Mouse (Mus musculus): Measurements from ENCODE around the gene Zfpm1.
"Not testable (repeated sequence)": the region's sequence is repeated elsewhere in the genome, so short reads cannot be mapped to it uniquely, and the experiment has no call there.

Gene Zfpm1

DNA sequence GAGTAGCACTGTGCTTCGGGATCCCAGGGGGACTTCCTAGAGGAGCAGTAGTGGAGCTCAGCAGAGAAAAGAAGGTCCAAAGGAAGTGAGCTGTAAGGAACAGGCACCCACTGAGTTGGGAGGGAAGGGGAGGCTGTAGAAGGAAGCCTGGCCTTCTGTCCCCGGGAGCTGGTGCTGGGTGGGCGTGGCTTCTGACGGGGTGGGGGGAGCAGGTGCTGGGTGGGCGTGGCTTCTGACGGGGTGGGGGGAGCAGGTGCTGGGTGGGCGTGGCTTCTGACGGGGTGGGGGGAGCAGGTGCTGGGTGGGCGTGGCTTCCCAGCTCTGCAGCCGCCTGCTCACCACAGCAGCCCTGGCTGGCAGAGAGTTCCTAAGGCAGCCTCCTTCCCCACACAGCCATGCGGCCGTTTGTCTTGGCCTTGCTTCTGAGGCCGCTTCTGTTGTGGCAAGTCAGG, 42.0 kb downstream of the Zfpm1 start:
- not testable (repeated sequence) for DNase-seq (ENCODE audit: low spot score in 2 of 2)

DNA sequence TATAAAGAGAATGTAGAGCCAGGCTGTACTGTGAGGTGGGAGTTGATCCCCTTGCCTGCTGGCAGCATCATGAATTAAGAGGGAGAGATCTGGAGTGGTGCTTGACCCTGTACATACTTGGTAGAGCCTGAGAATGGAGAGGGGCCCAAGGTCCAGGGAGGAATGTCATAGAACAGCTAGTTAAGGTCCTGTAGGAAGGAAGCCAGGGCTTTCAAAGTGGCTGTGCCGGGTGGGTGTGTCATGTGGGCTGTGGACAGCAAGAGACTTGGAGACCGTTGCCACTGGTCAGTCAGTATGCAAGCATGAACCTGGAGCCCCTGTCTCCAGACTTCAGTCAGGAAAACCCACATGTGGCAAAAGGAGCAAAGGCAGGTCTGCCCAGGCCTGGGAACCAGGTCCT, 43.3 kb downstream of the Zfpm1 start:
- DNase-seq (ENCODE audit: low spot score in 2 of 2) = no peak

DNA sequence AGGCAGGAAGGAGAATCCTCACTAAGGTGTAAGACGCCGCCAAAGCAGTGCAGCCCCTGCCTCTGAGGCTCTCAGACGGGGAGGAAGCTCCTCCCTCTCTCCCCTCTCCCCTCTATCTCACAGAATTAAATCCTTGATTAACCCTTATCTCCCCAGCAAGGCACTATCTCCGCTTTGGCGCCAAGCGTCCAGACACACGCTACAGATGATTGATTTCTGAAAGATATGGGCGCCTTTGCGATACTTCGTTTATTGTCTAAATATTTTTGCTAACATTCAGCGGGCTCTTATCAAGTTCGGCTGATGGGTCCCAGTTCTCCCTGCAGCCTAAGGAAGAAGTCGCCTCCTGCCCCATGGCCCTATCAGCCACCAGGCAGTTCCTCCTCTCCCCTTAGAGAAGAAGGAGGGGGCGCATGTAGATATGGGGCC, 44.2 kb downstream of the Zfpm1 start:
- no peak for DNase-seq (ENCODE audit: low spot score in 2 of 2)

DNA sequence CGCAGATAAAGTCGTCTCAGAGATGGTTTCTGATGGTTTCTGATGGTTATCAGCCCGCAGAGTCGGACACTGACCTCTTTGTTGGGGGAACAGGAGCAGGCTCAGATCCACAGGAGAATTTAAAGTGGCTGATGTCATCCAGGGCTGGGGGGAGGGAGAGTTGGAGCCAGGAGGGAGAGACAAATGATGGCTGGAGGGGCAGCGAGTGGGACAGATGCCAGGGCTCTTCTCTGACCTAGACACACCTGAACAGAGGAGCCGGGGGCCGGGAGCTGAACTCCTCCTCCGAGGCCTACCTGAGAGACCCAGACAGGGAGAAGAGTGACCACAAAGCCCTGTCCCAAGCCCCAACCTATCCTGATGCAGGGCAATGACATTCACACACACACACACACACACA, 47.1 kb downstream of the Zfpm1 start:
- DNase-seq (ENCODE audit: low spot score in 2 of 2) = no peak

DNA sequence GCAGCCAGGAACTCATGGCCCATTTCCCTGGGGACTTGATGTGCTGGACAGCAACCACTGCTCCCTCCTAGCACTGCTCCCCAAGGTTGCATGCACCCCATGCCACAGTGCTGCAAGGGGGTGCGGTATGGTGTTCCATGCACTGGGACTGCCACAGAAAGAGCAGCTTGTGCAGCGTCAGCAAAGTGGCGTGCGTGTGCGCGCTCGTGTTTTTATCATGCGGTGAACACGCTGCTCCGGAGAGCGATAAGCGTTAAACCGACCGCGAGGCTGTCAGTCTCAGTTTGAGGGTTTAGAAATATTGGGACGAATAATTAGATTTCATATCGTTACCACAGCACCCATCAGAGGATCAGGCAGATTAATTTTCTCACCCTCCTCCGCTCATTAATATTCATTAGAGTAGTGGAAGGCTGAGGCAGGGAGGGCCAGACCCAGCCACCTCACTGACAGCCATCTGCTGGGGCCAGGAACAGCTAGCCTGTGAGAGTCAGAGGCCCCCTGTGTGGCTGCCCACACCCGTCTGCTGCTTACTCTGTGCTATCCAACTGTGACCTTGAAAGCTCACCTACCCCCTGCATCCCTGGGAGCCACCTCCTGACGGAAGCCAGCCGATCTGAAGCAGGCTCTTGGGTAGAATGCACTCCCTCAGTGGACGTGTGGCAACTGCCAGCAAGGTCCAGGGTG, 47.8 kb downstream of the Zfpm1 start:
- no peak for DNase-seq (ENCODE audit: low spot score in 2 of 2)

DNA sequence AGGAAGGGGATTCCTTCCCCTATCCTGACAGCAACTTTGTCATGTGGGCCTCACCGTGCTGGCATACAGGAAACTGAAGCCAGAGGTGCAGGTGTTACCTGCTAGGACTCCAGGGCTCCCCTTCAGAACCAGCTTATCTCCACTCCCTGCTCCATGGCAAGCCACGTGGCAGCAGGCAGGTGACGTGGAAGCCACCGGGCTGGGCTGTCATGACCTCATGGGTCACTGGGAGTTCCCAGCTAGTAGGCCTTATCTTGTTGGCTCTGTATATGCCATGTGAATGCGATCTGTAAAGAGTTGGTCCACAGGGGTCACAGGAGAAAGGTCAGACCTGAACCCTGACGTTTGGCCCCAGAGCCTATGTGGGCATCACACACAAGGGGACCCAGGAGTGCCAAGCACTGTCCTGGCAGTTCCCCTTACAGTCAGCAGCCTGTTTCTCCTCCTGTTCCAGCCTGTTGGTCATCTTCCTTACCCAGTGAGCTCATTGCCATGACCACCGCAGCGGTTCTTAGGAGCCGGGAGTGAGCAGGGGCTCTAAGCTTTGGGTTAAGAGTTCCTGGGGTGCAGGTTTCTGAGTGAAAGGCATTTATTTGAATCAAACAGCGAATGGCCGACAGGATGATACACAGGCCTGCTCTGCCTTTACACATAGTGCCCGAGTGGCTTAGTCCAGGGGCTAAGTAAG, 48.6 kb downstream of the Zfpm1 start:
- DNase-seq (ENCODE audit: low spot score in 2 of 2) = no peak

DNA sequence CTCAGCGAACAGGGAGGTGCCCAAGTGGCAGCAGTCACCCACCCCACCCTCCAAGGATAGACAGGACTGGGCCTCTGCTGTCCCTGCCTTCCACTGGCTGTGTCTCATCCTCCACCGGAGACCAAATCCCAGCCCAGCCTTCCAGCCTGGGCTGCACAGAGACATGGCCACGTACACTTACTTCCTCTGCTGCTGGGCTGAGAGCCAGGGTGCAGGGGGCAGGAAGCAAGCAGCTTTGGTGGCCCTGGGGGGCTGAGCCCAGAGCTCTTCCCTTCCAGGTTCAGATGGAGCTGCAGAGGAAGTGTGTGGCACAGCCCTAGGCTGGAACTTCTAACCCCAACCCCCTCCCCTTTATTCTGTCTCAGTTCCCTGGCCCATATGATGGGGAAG, 49.2 kb downstream of the Zfpm1 start:
- no peak for DNase-seq (ENCODE audit: low spot score in 2 of 2)

DNA sequence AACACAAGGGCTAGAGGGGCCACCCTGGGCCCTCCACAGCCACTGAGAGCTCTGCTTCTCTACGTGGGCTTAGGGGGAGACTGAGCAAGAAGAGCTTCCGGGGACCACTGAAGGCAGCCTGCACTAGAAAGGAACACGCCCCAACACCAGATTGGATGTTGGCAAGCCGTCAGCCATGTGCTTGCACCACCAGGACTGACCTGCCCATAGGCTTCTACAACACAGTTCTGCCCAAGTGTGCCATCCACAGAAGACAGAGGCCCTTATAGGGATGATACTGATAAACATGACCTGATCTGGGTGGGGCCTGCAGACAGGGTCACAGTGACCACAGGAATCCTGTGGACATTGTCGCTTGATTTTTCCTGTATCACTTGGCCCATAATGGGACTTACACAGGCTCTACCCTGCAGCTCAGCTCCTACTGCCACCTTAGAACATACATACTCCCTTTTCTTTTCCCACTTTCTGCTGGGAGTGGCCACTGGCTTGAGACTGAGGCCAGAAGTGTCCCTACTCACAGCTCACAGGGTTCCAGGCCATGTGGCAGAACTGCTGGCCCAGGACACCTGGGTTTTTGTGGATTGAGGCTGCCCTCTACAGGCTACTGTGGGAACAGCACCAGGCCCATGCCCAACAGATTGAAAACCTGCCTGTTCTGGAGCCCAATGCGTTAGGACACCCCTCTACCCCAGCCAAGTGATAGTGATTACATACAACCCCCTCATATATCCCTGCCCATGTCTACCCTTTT, 51.0 kb downstream of the Zfpm1 start:
- DNase-seq (ENCODE audit: low spot score in 2 of 2) = peak in 1 of 2 experiments; percentile 84

DNA sequence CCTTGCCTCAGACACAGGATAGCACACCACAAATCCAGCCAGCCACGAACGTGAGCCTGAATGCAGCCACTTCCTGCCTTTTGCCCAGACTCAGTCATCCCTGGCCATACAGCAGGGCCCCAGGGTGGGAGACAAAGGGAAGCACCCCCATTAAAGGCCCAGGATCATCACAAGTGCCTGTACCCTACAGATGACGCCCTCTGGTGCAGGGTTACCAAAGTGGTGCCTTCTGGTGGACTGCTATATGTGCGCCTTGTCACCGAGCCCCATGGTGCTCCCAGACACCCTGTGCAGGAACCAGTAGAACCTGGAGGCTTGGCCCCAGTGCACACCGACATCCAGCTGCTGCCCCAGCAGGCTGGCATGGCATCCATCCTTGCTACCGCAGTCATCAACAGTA, 51.6 kb downstream of the Zfpm1 start:
- no peak for DNase-seq (ENCODE audit: low spot score in 2 of 2)

DNA sequence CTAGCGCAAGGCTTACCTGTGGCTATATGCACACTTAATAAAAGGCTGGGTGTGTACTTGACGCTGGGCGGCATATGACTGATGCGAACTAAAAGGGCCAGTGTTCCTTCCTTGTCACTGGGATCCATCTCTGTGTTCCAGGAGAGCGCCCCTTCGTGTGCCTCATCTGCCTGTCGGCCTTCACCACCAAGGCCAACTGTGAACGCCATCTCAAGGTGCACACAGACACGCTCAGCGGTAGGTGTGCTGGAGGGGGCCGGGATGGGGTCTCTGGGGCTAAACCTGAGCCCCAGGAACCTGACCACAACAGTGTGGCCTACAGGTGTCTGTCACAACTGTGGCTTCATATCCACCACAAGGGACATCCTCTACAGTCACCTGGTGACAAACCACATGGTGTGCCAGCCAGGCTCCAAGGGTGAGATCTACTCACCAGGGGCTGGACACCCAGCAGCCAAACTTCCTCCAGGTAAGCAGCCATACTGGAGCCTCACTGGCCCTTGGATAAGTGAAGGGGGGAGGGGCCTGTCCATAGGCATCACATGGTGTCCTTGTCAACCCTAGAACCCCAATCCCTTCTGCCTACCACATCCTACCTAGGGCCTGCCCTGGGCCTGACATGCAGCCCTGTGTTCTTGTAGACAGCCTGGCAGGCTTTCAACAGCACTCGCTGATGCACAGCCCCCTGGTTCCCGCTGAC, 53.0 kb downstream of the Zfpm1 start:
- no peak for DNase-seq (ENCODE audit: low spot score in 2 of 2)

DNA sequence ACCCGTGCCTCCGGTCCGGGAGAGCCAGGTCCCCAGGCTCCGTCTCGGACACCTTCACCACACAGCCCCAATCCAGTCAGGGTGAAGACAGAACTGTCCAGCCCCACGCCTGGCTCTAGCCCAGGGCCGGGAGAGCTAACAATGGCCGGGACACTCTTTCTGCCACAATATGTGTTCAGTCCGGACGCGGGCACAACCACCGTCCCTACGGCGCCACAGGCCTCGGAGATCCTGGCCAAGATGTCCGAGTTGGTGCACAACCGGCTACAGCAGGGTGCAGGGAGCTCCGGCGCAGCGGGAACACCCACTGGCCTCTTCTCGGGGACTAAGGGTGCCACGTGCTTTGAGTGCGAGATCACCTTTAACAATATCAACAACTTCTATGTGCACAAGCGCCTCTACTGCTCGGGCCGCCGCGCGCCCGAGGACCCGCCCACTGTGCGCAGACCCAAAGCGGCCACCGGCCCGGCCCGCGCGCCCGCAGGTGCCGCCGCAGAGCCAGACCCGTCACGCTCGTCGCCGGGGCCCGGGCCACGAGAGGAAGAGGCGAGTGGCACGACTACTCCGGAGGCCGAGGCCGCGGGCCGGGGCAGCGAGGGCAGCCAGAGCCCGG, 53.8 kb downstream of the Zfpm1 start:
- DNase-seq (ENCODE audit: low spot score in 2 of 2) = no peak

DNA sequence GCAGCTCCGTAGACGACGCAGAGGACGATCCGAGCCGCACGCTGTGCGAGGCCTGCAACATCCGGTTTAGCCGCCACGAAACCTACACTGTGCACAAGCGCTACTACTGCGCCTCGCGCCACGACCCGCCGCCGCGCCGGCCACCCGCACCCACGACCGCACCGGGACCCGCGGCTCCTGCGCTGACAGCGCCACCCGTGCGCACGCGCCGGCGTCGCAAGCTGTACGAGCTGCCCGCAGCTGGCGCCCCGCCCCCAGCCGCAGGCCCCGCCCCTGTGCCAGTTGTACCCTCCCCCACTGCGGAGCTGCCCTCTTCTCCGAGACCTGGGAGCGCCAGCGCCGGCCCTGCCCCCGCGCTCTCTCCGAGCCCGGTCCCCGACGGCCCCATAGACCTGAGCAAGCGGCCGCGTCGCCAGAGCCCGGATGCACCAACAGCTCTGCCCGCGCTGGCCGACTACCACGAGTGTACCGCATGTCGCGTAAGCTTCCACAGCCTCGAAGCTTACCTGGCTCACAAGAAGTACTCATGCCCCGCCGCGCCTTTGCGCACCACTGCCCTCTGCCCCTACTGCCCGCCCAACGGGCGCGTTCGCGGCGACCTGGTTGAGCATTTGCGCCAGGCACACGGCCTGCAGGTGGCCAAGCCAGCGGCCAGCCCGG, 54.4 kb downstream of the Zfpm1 start:
- no peak for DNase-seq (ENCODE audit: low spot score in 2 of 2)

DNA sequence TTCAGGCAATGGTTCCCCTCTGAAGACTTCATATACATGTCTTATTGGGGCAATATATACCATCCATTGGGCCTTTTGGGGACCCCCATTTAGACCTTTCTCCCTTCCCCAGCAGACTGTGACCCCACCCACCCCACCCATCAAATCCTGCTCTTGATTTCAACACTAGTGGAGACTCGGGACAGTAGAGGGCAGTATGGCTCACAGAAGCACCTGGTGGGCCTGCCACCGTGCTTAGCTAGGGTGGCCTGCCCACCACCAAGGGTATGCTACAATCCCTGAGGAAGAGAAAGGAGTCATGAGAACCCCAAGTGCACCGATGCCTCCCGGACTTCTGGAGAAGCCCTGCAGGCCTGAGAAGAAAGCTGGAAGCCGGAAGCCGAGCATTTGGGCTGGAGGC, 56.9 kb downstream of the Zfpm1 start:
- DNase-seq (ENCODE audit: low spot score in 2 of 2) = no peak

DNA sequence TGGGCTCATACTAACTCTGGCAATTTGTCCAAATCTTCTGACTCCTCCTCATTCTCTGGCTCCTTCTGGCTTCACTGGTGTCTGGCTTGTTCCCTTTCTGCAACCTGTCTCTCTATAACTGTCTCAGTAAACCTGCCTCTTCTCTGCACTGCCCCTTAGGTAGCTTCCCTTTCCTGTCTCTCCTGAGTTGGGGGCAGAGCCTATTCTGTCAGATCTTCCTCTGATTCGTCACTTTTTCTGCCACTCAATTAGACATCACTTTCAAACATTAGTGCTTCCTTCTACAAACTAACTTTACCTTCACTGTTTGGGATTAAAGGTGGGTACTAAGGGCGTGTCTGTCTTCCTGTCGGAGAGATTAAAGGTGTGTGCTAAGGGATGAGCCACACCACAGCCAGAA, 58.8 kb downstream of the Zfpm1 start:
- no peak for DNase-seq (ENCODE audit: low spot score in 2 of 2)

DNA sequence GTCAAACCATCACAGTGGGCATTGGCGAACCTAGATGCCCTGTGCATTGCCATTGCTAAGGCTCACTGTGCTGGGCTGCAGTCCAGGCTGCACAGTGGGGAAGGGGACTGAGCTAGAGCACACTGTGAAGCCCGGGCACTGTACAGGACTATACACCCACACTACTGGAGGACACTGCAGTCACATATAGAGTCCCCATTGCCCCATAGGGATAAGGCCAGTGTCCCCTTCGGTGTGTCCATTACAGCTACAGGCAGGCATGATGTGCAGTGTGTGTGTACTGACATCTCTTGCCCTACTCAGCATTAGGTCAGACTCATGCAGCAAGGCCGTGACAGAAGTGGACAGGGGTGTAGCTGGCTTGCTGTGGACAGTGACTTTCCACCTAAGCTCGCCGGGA, 59.8 kb downstream of the Zfpm1 start:
- DNase-seq (ENCODE audit: low spot score in 2 of 2) = no peak

DNA sequence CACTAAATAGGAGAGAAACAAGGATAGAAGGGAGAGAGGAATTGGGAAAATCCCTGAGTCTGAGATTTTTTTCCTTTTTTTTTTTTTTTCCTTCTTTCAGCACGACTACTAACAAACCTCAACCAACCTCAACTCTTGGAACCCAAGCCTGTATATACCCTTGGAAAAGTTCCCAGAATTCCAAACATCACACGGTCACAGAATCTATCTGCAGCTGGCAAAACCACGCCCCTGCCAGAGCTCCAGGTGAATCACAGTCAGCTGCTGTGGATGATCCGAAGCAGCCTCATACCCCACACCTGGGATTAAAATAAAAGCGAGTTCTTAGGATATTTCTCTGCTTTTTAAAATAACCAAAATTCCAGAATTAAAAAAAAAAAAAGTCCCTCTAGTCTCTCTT, 60.4 kb downstream of the Zfpm1 start:
- DNase-seq (ENCODE audit: low spot score in 2 of 2) = no peak

DNA sequence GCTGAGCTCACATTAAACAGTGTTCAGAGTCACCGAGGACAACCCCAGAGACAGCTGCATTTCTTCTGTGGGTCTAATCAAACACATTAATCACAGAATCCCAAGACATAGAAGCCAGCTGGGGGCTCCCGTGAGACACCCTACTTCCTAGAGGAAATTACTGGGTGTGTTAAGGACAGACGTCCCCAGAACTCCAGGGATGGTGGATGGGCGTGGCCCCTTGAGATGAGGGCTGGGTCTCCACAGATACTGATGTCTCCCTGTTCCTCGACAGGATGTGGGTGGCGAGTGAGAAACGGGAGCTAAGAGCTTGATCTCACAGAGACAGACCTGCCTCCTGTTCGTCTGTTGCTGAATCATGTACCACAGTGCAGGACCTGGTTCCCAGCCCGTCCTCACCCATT, 60.9 kb downstream of the Zfpm1 start:
- peak; percentile 64 to 66 for DNase-seq (ENCODE audit: low spot score in 2 of 2)

DNA sequence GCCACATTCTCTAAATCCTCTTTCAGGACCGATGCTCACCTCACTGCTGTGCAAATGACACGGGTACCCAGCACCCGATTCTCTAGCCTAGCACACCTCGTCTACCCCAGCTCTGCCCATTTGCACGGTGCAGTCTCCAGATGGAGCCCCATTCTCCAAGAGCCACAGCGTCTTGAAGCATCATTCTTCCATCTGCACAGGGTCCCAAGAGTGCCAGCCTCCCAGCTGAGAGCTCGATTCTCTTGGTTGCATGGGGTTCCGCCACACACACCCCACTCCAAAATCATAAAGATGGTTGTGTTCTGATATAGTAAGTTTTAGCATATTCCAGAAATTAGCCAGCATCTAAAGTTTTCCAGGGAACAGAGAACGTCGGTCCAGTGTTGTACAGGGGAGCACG, 61.4 kb downstream of the Zfpm1 start:
- no peak for DNase-seq (ENCODE audit: low spot score in 2 of 2)

DNA sequence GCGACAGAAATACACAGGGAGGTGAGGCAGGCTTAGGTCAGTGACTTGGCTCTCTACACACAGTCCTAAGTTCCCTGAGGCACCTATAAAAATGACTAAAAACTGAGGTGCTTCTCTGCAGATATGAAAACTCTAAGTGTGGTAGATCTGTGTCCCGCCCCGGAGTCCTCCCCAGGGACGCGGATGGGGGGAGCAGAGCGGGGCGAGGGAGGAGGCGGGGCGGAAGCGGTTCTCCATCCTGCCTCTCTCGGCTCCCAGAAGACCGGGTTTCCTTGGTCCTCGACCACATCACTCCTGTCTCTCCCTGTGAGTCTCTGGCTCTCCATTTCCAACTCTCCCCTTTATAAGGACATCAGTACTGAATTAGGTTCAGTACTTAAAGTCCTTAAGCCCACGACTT, 61.8 kb downstream of the Zfpm1 start:
- no peak for DNase-seq (ENCODE audit: low spot score in 2 of 2)

DNA sequence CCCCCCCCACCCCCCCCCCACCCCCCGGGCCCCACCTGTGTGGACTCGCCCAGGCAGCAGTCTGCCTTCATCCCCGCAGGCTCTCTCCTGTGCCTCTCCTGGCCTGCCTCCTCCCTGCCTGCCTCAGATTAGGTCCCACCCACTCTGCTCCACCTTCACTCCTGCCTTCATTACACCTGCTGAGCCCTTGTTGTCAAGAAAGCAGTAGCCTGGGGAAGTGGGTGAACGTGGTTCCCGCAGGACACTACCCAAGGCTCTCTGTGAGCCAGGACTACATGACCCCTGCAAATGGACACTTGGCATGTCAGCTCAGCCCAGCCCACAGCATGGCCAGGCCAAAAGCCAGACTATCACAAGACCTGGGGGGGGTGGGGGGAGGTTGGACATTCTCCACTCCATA, 62.3 kb downstream of the Zfpm1 start:
- no peak for DNase-seq (ENCODE audit: low spot score in 2 of 2)

All from left cerebral cortex, adult 9 months (tissue).